Mouse (Mus musculus) lung, postnatal 0 days (tissue): ENCODE results near the gene Cnot4. TPM values are rescaled to one million over a fixed set of nuclear protein-coding genes. Genes with fewer than 3 reads are reported as not detected.

Source experiments
- ATAC-seq: fragments of 200-750 bp; cut with Nextera tagmentation; 2 replicates; pipeline ENCODE4 v1.8.0; 2017; ENCODE audit warnings: moderate library complexity
- DNase-seq: peaks from one replicate; pipeline ENCODE4 v3.0.0-alpha.2; 2016; ENCODE audit warnings: low spot score
- H3K27ac ChIP-seq: fragments of 300-500 bp; sonication (generic); 2 replicates; pipeline ENCODE4 v1.5.1; 2014; ENCODE audit warnings: antibody characterized with exemption, mild to moderate bottlenecking, low read length, mixed read lengths
- H3K27me3 ChIP-seq: fragments of 300-500 bp; sonication (generic); replicated peaks from 2 replicates; pipeline ENCODE4 v1.6.1; 2014; ENCODE audit warnings: low read length, mixed read lengths; ENCODE audit not compliant: insufficient read depth
- H3K36me3 ChIP-seq: fragments of 300-500 bp; sonication (generic); 2 replicates; pipeline ENCODE4 v1.6.1; 2014; ENCODE audit warnings: low read length, mixed read lengths; ENCODE audit not compliant: insufficient read depth
- H3K4me1 ChIP-seq: fragments of 300-500 bp; sonication (generic); 2 replicates; pipeline ENCODE4 v1.6.1; 2014; ENCODE audit warnings: antibody characterized with exemption, low read depth, low read length, mixed read lengths; ENCODE audit not compliant: insufficient read depth
- H3K4me2 ChIP-seq: fragments of 300-500 bp; sonication (generic); replicated peaks from 2 replicates; pipeline ENCODE4 v1.6.1; 2014; ENCODE audit warnings: low read depth, mild to moderate bottlenecking, low read length, moderate library complexity, mixed read lengths
- H3K4me3 ChIP-seq: fragments of 300-500 bp; sonication (generic); 2 replicates; pipeline ENCODE4 v1.5.1; 2014; ENCODE audit warnings: low read depth, low read length
- H3K9ac ChIP-seq: fragments of 300-500 bp; sonication (generic); replicated peaks from 2 replicates; pipeline ENCODE4 v1.6.1; 2014; ENCODE audit warnings: low read depth, mild to moderate bottlenecking
- H3K9me3 ChIP-seq: fragments of 300-500 bp; sonication (generic); 2 replicates; pipeline ENCODE4 v1.6.1; 2016; ENCODE audit warnings: low read length, mixed read lengths
- CTCF ChIP-seq: IDR thresholded peaks from 2 replicates; pipeline ENCODE4 v1.5.1; 2016; ENCODE audit warnings: antibody characterized with exemption, mild to moderate bottlenecking
- EP300 ChIP-seq: IDR thresholded peaks from 2 replicates; pipeline ENCODE4 v1.6.1; 2016; ENCODE audit warnings: antibody characterized with exemption, mild to moderate bottlenecking, control low read depth
- WGBS: fragments of 180-500 bp; shearing (Covaris S2); extraction: QIAGEN DNeasy Blood & Tissue Kit; methylation state at CpG from one replicate; pipeline ENCODE4 v1.1.7; 2014; 5-methylcytosine and 5-hydroxymethylcytosine counted together
- polyA plus RNA-seq: library from polyadenylated mRNA; unstranded; fragments of >200 nt; fragmentation: Nextera tagmentation; extraction: Ambion mirVana; gene quantifications from 2 replicates; pipeline ENCODE4 v1.2.1, GENCODE M21; 2015

Cnot4 gene
- polyA plus RNA-seq, 1 experiment from 2014 or later = 21.6 TPM

DNA sequence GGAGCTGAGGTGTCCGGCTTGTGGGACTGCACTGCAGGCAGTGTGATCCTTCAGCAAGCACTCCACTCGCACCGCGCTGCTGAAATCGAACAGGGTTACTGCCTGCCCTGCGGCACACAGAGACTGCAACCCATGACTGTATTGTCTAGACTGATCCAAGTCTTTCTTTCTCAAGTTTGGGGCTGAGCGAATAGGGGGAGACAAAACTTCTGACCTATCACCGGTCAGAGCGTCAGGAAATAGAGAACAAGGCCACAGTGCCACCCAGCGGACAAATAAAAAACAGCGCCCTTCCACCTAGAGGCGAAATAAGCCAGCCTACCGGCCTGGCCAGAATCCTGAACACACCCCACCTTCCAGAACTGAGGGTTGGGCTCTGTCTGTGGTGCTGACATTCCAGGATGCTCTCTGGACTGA lies 138.3 kb downstream of the Cnot4 start:
- 7% methylated on average over 13 of the region's 13 CpGs for WGBS
- peak; percentile 92 for DNase-seq
- Histone ChIP-seq H3K27me3 (no peaks in the 10 kb centered on the region), H3K27ac (no peak overlapping the region), H3K4me3 (peak overlapping the region; percentile 10; the same call in 1 of the 2 replicates), H3K4me2 (peak overlapping the region; percentile 53), H3K9me3 (no peaks in the 10 kb centered on the region), H3K4me1 (peaks cover 5% of the 10 kb centered on the region; the same call in 1 of the 2 replicates), H3K9ac (no peak overlapping the region), H3K36me3 (no peaks in the 10 kb centered on the region)
- TF ChIP-seq CTCF (peak; percentile 88), EP300 (no peak)
- ATAC-seq = peak; percentile 88

DNA sequence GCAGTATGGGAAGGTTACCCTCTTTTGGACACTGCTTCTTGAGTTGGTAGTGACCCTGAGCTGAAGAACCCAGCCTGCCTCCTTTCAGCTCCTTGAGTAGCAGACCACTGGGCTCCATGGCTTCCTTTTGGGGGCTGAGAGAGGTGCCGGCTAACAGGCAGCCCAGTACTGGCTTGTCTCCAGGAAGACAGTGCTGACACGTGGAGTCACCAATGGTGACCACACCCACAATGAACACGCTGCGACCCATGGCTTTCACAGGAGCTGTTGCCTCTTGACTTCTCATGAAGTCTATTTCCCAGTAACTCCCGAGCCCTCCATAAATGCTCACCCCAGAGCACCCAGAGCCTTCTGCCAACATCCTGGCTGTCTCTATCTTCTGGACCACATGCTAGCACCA lies 138.8 kb downstream of the Cnot4 start:
- H3K27me3 ChIP-seq = no peaks in the 10 kb centered on the region
- ATAC-seq (no peak), DNase-seq (no peak)
- no peak for TF ChIP-seq CTCF
- TF ChIP-seq EP300 = no peak
- H3K9ac ChIP-seq = no peak overlapping the region
- no peaks in the 10 kb centered on the region for H3K9me3 ChIP-seq
- no peaks in the 10 kb centered on the region for H3K36me3 ChIP-seq
- no peak overlapping the region for H3K4me3 ChIP-seq
- H3K27ac ChIP-seq = no peak overlapping the region
- no peak overlapping the region for H3K4me2 ChIP-seq
- peaks cover 5% of the 10 kb centered on the region; the same call in 1 of the 2 replicates for H3K4me1 ChIP-seq
- WGBS = 35% methylated on average over 5 of the region's 5 CpGs

DNA sequence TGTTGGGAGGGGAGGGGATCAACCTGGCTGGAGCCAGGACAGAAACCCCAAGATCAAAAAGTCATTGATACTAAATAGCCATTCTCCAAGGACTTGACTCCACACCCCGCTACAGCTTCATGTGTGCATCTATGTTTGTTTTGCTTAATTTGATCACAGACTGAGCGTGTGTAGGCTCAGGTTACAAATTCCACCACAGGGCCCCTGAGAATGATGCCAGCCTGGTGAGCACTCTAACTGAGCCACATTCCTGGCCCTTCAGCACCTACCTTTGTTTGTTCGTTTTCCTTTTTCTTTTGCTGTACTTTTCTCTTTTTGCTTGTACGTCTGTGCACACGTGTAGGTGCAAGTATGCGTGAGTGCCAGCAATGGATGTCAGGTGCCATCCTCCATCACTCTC lies 144.3 kb downstream of the Cnot4 start:
- DNase-seq = no peak

DNA sequence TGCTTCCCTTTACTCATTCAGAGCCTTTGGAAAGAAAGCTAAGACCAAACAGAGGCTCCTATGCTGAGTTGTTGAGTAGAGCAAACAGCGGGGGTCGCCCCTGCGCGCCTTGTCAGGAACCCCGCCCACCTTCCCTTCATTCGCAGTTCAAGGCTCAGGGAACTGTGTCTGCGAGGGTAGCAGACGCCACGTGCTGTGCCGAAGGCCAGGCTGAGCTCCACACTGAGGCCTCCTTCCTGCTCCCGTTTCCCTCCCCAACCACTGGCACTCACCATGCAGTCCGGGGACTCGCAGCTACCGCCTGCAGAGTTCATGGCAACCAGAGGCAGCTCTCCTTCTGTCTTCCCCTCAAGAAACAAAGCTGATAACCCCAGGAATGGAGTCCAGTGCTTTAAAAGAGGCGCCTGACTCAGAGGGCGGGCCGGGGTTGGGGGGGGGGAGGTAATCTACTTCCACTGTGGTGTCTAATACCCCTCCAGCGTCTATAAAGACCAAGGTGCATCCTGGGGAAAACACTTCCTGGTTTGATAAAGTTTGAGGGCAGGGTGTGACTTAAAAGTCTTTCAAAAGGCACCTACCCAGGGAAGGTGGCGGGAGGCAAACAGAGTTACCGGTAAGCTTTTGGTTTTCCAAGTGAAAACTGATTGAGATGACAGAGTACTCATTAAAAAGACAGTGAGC lies 145.3 kb downstream of the Cnot4 start, which contains the start of gene Slc23a4:
Gene Slc23a4 (minus strand): TSS at position 324 of the 681 bp plus-strand sequence.
- H3K36me3 ChIP-seq = no peaks in the 10 kb centered on the region
- peak within 1 kb of the TSS; percentile 31 for H3K4me2 ChIP-seq
- no peak within 1 kb of the TSS for H3K9ac ChIP-seq
- TF ChIP-seq EP300 (no peak), CTCF (0 out of 2 replicates have a peak, but pooled peaks have one; percentile 2)
- no peak within 1 kb of the TSS for H3K4me3 ChIP-seq
- DNase-seq (peak; percentile 29), ATAC-seq (peak; percentile 23; the same call in 1 of the 2 replicates)
- WGBS = 6% methylated on average over 20 of the region's 20 CpGs
- no peaks in the 10 kb centered on the region for H3K27me3 ChIP-seq
- H3K9me3 ChIP-seq = no peaks in the 10 kb centered on the region
- H3K27ac ChIP-seq = no peak within 1 kb of the TSS
- peaks cover 8% of the 10 kb centered on the region; the same call in 1 of the 2 replicates for H3K4me1 ChIP-seq

More for the DNA sequence above, 144.3 kb downstream of the Cnot4 start:
- no peak overlapping the region for H3K4me3 ChIP-seq
- H3K4me2 ChIP-seq = no peak overlapping the region
- no peaks in the 10 kb centered on the region for H3K9me3 ChIP-seq
- peaks cover 8% of the 10 kb centered on the region; the same call in 1 of the 2 replicates for H3K4me1 ChIP-seq
- ATAC-seq = no peak
- no peak for TF ChIP-seq CTCF
- TF ChIP-seq EP300 = no peak
- H3K27ac ChIP-seq = no peak overlapping the region
- H3K9ac ChIP-seq = no peak overlapping the region
- H3K36me3 ChIP-seq = no peaks in the 10 kb centered on the region
- no peaks in the 10 kb centered on the region for H3K27me3 ChIP-seq
- WGBS = 49% methylated on average over 6 of the region's 6 CpGs

DNA sequence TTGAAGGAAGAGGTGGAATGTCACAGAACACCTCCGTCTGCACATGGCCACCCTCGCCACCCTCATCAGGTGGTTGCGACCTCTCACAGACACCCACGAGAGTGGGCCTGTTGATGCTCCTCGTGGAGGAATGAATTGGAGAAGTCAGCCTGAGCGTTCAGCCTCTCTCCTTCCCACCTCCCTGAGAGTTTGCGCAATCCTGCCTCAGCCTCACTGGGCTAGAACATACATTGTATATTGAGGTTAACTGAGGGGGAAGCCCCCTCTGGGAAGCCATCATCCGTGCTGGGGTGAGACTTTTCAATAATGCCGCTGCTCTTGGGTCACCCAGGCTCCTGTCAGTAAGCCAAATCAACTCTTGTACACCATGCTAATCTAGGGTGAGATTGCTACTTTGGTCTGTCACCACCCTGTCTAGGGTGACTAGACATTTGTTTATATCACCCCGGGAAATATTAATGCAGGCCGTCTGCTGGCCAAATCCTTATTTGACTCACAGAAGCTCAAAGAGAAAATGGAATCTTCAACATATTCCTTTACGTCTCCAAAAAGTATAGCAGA lies 146.4 kb downstream of the Cnot4 start:
- 51% methylated on average over 12 of the region's 12 CpGs for WGBS
- Histone ChIP-seq H3K4me1 (peaks cover 8% of the 10 kb centered on the region; the same call in 1 of the 2 replicates), H3K4me3 (no peak overlapping the region), H3K4me2 (no peak overlapping the region), H3K36me3 (no peaks in the 10 kb centered on the region), H3K9me3 (no peaks in the 10 kb centered on the region), H3K27me3 (no peaks in the 10 kb centered on the region), H3K27ac (no peak overlapping the region), H3K9ac (no peak overlapping the region)
- TF ChIP-seq EP300 (no peak), CTCF (no peak)
- DNase-seq (peak; percentile 20), ATAC-seq (peak; percentile 80)

DNA sequence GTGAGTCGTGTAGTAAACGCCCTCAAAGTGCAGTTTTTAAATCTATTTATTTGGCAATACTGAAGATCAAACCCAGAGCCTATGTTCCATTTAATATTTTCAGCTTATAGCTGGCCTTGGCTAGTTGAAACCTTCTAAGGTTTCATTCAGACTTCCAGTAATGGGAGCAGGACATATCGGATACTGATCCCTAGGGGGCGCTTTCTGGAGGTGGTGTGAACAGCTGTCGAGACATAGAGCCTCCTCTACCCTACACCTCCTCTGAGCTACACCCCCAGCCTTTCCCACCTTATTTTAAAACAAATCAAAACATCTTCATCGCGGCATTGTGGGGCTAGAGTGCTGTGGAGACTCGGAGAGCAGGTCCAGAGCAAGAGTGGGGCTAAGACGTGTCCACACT lies 152.9 kb downstream of the Cnot4 start:
- TF ChIP-seq EP300 = no peak
- peak; percentile 10; the same call in 1 of the 2 replicates for TF ChIP-seq CTCF
- no peak for DNase-seq
- Histone ChIP-seq H3K36me3 (no peaks in the 10 kb centered on the region), H3K9ac (no peak overlapping the region), H3K4me3 (no peak overlapping the region), H3K9me3 (no peaks in the 10 kb centered on the region), H3K27ac (no peak overlapping the region), H3K4me2 (no peak overlapping the region), H3K4me1 (no peaks in the 10 kb centered on the region), H3K27me3 (no peaks in the 10 kb centered on the region)
- ATAC-seq = no peak
- WGBS = 57% methylated on average over 9 of the region's 9 CpGs
